Mouse (Mus musculus): ENCODE measurements around the gene Ciita.

The Ciita gene

DNA sequence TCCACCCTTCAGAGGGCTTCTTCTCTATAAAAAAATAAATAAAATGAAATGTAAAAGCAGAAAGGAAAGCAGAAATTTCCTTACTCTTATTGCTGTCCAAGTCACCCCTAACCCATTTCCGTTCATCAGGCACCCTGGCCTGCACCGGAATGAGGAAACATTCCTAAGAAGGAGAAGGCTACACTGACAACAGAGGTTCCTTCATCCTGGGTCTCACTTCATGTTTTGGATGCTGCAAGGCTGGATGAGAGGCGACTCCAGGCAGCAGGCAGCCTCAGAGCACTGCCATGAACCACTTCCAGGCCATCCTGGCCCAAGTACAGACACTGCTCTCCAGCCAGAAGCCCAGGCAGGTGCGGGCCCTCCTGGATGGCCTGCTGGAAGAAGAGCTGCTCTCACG lies at the start of gene Ciita:
Ciita (plus strand) TSS at position 203 of the 400 bp plus-strand sequence.
- no peak for DNase-seq (ENCODE audit: extremely low read depth, insufficient read length, low spot score)

DNA sequence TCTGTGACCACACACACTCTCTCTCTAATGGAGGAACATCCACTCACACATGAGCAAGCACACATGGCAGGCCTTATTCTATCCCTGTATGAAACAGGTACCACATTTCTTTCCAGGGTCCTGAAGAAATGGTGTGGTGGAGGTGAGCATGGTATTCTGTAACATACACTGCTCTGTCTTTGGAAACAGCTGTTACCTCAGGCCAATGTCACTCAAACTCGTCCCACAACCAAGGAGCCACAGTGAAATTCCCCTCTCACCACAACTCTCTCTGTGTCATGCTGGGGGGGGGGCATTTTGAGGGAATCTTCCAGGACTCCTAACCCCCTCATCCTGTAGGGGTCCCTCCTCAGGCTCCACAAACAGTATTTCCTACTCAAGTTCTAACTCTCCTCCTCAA lies 47.9 kb upstream of the Ciita start:
- DNase-seq (ENCODE audit: extremely low read depth, insufficient read length, low spot score): no peak

DNA sequence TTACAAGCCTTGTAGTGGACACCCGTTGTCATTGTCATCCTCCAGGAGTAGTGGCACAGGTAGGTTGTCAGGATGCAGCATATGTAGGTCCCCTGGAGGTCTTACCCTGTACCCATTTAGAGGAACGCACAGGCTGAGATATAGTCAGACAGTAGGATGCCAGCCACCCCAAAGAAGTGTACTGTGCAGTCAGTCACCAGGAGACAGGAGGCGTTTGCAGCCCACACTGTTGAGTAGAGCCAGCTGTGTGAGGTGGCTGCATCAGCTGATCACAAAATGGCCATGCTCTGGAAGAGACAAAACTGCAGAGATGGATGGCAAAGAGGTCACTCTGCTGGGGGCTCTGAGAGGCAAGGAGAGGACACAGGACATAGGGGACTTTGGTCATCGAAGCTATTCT lies 47.5 kb upstream of the Ciita start:
- DNase-seq (ENCODE audit: extremely low read depth, insufficient read length, low spot score): no peak

DNA sequence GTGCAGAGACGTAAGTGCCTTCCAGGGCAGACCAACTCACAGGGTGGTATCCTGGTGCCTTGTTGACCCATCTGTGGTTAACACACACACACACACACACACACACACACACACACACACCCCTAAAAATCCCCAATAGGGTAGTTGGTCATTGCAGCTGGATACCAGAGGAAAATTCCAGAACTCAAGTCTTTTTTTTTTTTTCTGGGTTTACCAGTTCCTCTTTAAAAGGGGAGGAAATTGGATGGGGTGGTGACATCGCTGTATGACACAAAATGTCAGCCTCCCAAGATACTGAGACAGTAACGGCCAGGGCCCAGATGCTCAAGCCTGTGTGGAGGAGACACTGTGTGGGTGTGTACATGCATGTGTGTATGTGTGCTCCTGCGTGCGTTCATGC lies 46.5 kb upstream of the Ciita start:
- DNase-seq (ENCODE audit: extremely low read depth, insufficient read length, low spot score): no peak

DNA sequence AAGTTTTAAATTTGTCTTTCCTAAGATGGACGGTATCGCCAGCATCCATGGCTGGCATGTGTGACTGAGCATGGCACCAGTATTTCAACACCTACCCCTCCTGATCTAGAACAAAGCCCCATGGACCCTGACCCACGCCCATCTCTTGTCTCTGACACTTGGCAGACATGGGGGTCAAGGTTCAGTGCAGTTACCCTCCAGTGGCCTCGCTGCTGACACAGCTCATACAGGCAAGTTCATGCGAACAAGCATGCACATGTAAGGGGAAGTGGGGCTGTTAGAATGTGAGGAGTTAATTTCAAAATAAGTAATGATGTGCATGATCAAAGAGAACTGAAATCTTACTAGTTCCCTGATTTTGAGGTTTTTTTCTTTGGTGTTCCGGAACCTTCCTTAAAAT lies 43.7 kb upstream of the Ciita start:
- DNase-seq (ENCODE audit: extremely low read depth, insufficient read length, low spot score): no peak

DNA sequence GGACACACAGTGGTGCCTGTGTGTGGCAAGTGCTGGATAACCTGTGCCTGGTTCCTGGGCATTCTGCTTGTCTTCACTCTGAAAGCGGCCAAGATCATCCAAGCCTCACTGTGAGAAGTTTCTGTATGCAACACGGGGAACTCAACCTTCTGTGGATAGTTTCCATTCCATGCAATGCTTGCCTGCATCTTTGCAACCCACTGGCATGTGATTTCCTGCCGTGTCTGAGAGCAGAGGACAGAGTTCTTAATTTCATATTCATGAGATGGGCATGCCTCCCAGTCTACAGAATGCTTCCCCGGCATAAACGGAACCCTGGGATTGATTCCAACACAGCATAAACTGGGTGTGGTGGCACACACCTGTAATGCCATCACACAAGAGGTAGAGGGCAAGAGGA lies 41.8 kb upstream of the Ciita start:
- DNase-seq (ENCODE audit: extremely low read depth, insufficient read length, low spot score): no peak

DNA sequence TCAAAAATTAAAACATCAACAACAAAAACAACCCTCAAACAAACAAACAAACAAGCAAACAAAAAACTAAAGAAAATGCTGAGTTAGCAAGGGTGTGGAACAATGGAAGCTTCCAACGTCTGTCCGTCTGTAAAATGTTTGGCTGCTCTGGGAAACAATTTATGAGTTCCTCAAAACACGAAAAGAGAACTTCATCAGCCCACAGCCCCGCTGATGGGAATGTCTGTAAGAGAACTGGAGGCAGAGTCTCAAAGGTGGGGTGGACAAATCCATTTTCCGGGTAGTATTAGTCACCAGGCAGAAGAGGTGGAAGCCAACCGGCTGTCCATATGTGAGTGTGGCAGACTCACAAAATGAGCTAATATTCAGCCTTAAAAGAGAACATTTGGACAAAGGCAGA lies 38.5 kb upstream of the Ciita start:
- DNase-seq (ENCODE audit: extremely low read depth, insufficient read length, low spot score): no peak

DNA sequence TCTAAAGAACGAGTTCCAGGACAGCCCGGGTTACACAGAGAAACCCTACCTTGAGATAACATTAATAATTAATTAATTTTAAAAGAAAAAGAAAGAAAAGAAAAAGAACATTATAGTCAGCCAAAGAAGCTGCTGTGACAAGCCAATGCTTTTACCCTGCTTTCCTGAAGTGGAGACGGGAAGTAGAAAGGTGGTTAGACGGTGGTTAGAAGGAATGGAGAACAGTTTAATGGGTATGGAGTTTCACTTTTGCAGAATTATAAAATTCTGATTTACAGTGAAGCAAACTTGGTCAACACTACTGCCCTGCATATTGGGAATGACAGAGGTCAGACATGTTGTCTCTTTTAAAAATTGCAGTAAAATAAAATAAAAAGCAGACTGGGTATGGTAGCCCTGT lies 38.1 kb upstream of the Ciita start:
- no peak for DNase-seq (ENCODE audit: extremely low read depth, insufficient read length, low spot score)

DNA sequence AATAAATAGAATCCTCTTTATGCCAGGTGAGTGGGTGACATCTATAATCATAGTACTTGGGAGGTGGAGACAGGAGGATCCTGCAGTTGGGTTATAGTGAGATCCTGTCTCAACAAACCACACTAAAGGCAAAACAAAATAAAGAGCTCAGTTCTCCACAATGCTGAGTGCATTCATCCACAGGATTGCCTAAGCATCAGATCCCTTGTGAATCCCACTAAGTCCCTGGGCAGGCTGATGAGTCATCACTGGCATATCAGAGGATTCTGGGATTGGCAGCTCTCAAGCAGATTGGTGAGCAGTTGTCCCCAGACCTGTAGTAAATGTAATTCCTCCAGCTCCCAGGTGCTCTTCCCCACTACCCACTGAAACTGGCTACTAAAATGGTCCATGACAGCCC lies 36.1 kb upstream of the Ciita start:
- DNase-seq (ENCODE audit: extremely low read depth, insufficient read length, low spot score): no peak

DNA sequence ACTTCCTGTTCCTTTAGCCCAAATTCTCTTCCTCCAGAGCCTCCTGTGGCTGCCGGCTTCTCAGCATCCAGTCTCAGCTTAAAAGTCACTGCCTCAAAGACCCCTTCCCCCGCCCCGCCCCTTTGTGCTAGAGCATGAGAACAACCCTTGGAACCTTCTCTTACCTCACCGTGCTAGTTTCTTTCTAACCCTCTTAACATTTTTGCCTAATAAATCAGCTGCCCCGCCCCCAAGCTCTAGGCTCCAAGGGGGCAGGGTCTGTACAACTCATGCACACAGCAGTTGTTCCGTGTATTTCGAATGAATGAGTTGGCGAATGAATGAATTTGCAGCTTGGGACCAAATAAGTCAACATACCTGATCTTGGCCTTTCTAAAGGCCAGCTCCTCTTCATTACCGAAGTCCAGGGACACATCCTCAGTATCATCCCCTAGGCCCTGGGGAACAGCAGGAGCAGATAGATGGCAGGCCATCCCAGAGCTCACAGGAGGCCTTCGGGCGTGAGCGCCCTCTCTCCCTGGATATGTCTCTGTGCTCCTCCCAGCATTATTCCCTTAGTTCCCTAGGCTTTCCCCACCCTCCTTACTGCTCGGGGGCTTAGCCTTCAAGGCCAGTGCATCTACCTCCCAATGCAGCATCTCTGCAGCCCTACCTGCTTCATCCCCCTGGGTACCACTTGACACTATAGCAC lies 33.1 kb upstream of the Ciita start:
- DNase-seq (ENCODE audit: extremely low read depth, insufficient read length, low spot score): no peak

DNA sequence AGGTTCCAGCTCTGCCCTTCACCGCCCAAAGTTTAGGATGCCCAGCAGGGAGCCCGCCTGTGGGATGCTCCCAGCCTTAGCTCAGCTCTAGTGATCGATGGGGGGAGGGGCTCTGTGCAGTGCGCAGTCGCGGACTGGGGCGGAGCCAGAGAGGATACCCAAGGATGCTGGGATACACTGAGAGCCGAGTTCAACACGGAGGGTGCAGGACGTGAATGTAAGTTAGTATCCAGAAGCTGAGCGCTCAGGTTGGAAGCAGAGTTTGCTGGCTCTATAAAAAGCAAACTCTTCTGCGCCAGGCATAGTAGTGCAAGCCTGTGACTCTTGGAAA lies 32.6 kb upstream of the Ciita start, which contains the start of gene Tvp23a:
Tvp23a (minus strand) TSS at position 99 of the 331 bp plus-strand sequence.
- no peak for DNase-seq (ENCODE audit: extremely low read depth, insufficient read length, low spot score)

DNA sequence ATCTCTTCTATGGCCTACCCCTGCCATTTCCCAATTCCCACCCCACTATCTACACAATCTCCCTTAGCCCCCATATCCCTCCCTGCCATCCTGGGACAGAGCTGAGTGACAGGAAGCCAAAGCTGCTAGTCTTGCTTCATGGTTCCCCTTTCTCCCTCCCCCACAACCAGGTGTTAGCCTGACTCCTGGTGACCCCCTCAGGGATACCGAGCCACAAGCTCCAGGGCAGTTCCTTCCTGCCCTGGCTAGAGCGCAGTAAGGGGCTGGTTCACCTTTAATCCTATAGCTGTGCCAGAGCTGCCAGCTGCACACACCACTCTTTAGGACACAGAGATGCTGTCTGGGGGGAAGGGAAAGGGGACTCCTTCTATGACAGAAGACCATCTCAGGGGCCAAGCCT lies 32.1 kb upstream of the Ciita start:
- no peak for DNase-seq (ENCODE audit: extremely low read depth, insufficient read length, low spot score)

DNA sequence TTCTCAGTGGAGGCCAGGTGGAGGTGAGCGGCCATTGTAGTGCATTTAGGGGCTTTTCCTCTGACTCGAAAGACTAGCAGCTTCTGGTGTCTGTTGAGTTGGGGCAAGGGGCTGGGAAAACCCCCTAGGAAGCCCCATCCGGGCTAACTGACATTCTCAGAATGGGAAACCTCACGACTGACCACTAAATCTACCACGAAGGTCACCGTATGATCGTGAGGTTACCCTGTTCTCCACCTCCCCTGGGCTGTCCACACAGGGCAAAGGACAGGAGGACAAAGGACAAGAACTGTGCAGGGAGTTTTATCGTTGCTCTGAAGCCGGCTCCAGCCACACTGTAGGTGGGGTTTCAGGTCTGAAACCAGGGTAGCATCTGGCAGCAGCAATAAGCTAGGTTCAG lies 30.9 kb upstream of the Ciita start:
- no peak for DNase-seq (ENCODE audit: extremely low read depth, insufficient read length, low spot score)

DNA sequence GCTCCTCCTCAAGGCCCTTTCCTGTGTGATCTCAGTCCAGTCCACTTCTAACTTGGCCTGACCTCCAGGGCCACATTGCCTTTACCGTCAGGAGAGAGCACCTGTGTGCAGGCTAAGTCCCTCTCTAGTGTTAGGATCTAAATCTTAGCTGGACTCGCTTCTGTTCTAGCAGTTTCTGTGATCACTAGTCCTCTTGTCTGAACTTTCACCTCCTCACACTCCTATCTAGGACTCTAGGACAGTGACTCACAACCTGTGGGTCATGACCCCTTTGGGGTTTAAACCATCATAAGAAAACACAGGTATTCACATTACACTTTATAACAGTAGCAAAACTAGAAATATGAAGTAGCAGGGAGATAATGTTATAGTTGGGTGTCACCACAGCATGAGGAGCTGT lies 28.0 kb upstream of the Ciita start:
- DNase-seq (ENCODE audit: extremely low read depth, insufficient read length, low spot score): no peak

DNA sequence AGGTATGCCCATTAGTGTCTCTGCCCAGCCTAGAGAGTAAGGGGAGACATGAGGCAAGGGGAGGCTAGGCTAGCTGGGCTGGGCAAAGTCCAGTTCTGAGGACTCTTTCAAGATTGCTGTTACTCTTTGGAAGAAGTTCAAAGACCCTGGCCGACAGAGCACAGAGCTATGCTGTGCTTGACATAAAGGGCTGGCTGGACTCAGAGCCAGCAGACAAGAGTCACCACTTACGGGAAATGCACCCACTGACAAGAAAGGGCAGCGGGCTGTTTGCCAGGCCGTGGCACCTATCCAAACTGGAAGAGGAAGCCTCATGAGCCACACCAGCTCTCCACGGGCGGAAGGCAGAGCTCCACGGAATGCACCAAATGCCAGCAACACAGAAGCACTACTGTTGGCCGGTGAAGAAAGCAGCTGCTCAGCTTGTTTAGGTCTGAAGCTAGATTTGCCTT lies 27.4 kb upstream of the Ciita start:
- DNase-seq (ENCODE audit: extremely low read depth, insufficient read length, low spot score): peak; percentile 64

DNA sequence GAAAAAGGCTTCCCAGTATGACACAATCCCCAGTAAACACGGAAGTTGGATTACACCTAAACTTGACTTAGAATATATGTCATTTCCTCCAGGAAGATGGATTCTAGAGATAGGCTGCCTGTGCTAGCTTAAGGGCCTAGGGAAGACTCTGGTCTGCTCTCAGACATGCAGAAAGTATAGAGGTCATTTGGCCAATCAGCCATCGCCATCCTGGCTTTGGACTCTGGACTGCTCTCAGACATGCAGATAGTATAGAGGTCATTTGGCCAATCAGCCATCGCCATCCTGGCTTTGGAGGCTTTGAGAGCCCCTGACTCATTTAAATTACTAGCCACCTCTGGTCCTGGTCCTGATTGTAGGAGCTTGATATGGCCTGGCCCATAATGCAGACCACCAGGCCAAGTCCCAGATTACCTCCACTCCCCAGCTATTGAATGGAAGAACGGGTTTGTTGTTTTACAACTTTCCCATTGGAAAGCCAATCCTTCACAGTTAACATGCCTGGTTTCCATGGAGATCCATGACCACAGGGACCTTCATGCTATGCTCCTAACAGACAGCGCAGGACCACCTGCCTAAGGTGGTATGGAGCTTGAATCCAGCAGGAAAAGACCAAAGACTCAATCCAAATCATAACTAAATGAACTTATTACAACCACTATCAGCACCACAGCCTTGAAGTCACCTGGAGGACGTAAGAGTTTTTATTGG lies 25.8 kb upstream of the Ciita start:
- no peak for DNase-seq (ENCODE audit: extremely low read depth, insufficient read length, low spot score)

DNA sequence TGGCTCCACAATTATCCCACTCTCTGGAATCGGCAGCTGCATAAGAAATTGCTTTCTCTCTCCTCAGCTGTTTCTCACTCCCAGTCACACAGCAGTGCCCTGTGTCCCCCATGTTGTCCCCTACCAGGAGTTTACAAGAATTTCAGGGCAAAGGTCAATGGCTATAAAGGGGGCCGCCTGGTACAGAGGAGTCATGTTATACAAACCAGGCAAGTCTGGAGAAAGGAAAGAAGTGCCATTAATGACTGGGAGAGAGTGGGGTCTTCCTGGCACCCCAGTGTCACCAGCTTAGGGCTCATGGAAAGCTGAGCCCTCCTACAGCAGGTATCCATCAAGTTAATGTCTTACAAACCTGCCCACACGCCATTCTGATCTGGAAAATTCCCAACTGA lies 25.3 kb upstream of the Ciita start:
- no peak for DNase-seq (ENCODE audit: extremely low read depth, insufficient read length, low spot score)

DNA sequence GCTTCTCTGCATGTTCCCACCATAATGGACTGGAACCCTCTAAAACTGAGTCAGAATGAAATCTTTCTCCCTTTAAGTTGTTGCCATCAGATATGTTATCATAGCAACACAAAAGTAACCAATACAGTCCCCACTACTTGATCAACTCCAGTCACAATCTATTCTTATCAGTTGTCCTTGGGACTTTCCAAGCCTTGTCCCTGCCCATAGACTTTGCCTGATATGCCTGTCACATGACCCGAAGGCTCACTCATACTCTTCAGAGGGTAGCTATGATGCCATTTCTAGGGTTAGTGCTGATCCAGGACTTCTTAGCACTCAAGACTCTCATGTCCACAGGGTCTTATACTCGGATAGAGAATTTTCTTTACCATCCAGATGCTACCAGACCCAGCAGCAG lies 19.7 kb upstream of the Ciita start:
- no peak for DNase-seq (ENCODE audit: extremely low read depth, insufficient read length, low spot score)

DNA sequence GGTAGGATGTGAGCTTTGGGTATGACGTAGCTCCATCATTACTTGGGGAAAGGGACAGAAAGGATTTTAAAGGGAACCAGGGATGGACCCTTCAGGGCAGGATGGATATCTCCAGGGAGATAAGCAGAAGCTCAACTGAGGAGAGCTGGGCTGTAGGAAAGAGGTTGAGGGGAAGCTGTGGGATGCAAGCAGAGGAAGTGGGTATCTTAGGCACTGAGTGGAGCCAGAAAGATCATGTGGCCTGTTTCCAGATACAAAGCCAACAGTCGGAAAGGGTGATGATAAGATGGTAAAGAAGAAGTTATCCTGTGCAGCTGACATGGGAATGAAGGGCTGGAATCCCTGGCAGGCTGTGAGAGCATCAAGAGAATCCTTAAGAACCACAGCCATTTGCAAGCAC lies 18.7 kb upstream of the Ciita start:
- no peak for DNase-seq (ENCODE audit: extremely low read depth, insufficient read length, low spot score)

DNA sequence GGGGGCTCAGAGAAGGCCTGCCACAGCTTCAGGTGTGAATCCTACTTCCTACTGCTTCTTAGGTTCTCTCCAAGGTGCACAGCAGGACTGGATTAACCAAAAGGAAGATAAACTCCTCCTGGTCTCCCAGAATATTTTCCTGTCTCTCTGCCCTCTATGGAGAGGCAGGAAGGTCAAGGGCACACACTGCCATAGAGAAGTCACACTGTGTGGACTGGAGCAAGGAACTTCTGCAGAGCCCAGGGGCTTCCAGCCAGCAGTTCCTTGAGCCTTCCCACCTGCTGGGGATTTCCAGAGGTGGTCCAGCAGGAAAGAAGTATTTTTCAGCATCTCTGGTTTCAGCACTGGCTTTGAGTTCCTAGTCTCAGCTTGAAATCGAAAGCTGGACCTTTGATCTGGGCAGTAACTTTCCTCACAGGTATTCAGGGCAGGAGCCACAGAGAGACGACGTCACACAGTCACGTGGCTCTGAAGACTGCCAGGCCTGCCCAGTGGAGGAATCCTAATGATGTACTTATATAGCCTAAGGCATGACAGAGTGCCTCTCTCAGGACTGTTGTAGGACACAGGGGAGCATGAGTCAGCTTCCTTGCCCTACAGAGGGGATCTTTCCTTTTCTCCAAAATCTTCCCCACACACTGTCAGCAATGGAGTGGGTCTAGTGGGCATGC lies 14.7 kb upstream of the Ciita start:
- peak; percentile 53 for DNase-seq (ENCODE audit: extremely low read depth, insufficient read length, low spot score)

DNA sequence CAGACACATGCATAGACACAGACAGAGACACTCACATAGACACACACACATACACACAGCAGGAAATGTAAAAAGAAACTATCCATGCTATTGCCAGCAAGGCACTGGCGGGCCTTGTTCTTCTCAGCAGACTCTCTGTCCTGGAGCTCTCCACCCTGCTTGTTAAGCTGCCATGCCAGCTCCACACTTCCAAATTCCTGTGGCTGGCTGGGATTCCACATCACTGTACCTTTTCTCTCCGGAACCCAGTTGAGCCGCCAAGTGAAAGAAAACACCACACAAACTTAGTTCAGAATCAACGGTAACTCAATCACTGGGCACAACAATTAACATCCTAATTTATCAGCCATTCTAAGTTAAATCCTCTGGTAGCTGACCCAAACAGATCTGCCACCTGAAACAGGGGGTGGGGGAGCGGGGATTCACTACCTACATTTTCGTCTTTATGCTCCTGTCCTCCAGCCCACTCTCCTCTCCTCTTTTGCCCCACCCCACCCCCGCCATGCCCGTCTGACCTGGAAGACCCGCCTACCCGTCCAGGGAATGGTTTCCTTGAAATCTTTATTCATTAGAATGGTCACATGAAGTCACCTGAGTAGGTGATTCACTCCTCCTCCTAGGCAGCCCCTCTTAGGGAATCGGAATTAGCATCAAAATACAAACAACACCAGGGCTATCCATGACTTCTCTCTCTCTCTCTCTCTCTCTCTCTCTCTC lies 12.3 kb upstream of the Ciita start:
- peak; percentile 51 for DNase-seq (ENCODE audit: extremely low read depth, insufficient read length, low spot score)

Measured in 3134 (cell line).